Mouse (Mus musculus) intestine, postnatal 0 days (tissue): Measurements from ENCODE around the gene Zkscan1. TPM values are rescaled to one million over a fixed set of nuclear protein-coding genes. Genes with fewer than 3 reads are reported as not detected.

Source experiments
- ATAC-seq: fragments of 200-750 bp; cut with Nextera tagmentation; 2 replicates; pipeline ENCODE4 v1.8.0; 2017; ENCODE audit warnings: mild to moderate bottlenecking, moderate TSS enrichment, moderate library complexity
- H3K27ac ChIP-seq: fragments of 300-500 bp; sonication (generic); 2 replicates; pipeline ENCODE4 v1.5.1; 2014; ENCODE audit warnings: mild to moderate bottlenecking, low read depth, low read length, moderate library complexity
- H3K27me3 ChIP-seq: fragments of 300-500 bp; sonication (generic); replicated peaks from 2 replicates; pipeline ENCODE4 v1.6.1; 2014; ENCODE audit warnings: low read length, mixed read lengths; ENCODE audit not compliant: control insufficient read depth, insufficient read depth
- H3K36me3 ChIP-seq: fragments of 300-500 bp; sonication (generic); 2 replicates; pipeline ENCODE4 v1.6.1; 2014; ENCODE audit warnings: mild to moderate bottlenecking, moderate library complexity; ENCODE audit not compliant: control insufficient read depth, insufficient read depth
- H3K4me1 ChIP-seq: fragments of 300-500 bp; sonication (generic); replicated peaks from 2 replicates; pipeline ENCODE4 v1.6.1; 2014; ENCODE audit warnings: antibody characterized with exemption, low read length, mixed read lengths; ENCODE audit not compliant: control insufficient read depth, insufficient read depth
- H3K4me2 ChIP-seq: fragments of 300-500 bp; sonication (generic); replicated peaks from 2 replicates; pipeline ENCODE4 v1.6.1; 2014; ENCODE audit warnings: low read depth, mild to moderate bottlenecking, moderate library complexity
- H3K4me3 ChIP-seq: fragments of 300-500 bp; sonication (generic); 2 replicates; pipeline ENCODE4 v1.5.1; 2014; ENCODE audit warnings: low read depth, low read length
- H3K9ac ChIP-seq: fragments of 300-500 bp; sonication (generic); 2 replicates; pipeline ENCODE4 v1.6.1; 2014; ENCODE audit warnings: mild to moderate bottlenecking, low read depth, low read length
- H3K9me3 ChIP-seq: fragments of 300-500 bp; sonication (generic); 2 replicates; pipeline ENCODE4 v1.6.1; 2016; ENCODE audit warnings: mixed run types; ENCODE audit not compliant: control insufficient read depth
- CTCF ChIP-seq: sonication (generic); IDR thresholded peaks from 2 replicates; pipeline ENCODE4 v1.5.1; 2016; ENCODE audit warnings: low read depth, mild to moderate bottlenecking, control low read depth, antibody characterized with exemption, moderate library complexity
- WGBS: fragments of 180-500 bp; shearing (Covaris S2); extraction: QIAGEN DNeasy Blood & Tissue Kit; methylation state at CpG from one replicate; pipeline ENCODE4 v1.1.7; 2014; 5-methylcytosine and 5-hydroxymethylcytosine counted together
- polyA plus RNA-seq: library from polyadenylated mRNA; unstranded; fragments of >200 nt; fragmentation: Nextera tagmentation; extraction: Ambion mirVana; gene quantifications from 2 replicates; pipeline ENCODE4 v1.2.1, GENCODE M21; 2015

The Zkscan1 gene
- polyA plus RNA-seq, 1 experiment from 2014 or later: 6.5 TPM

- Histone ChIP-seq H3K4me2 (no peak overlapping the region), H3K9me3 (no peaks in the 10 kb centered on the region), H3K27me3 (no peaks in the 10 kb centered on the region), H3K4me3 (no peak overlapping the region), H3K4me1 (no peaks in the 10 kb centered on the region), H3K36me3 (peaks cover 18% of the 10 kb centered on the region), H3K9ac (no peak overlapping the region), H3K27ac (no peak overlapping the region)
- WGBS: 57% methylated on average over 8 of the region's 8 CpGs
- peak; percentile 55; the same call in 1 of the 2 replicates for ATAC-seq
- peak; percentile 80 for TF ChIP-seq CTCF
Observed at GRCm38 (mm10) chr5:138137935-138138549, 53.2 kb downstream of the Zkscan1 start.

DNA sequence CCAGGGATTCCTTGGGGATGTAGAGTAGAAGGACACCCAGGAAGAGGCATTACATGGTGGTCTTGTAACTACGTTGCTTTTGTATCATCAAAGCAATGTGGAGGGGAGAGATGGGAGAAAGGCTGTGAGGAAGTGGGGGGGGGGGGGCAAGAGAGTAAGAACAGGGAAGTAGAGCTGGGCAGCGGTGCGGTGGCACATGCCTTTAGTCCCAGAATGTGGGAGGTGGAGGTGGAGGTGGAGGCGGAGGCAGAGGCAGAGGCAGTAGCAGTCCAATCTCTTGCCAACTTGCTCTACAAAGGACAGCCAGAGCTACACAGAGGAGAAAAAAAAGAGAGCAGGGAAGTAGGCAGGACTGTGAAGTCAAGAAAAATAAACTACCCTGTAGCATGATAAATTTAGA lies 53.7 kb downstream of the Zkscan1 start:
- Histone ChIP-seq H3K4me3 (no peak overlapping the region), H3K27me3 (no peaks in the 10 kb centered on the region), H3K9ac (no peak overlapping the region), H3K4me2 (no peak overlapping the region), H3K9me3 (no peaks in the 10 kb centered on the region), H3K4me1 (no peaks in the 10 kb centered on the region), H3K36me3 (peaks cover 18% of the 10 kb centered on the region), H3K27ac (no peak overlapping the region)
- WGBS: 70% methylated on average over 4 of the region's 4 CpGs
- TF ChIP-seq CTCF: no peak
- ATAC-seq: no peak

- H3K4me2 ChIP-seq: peak overlapping the region; percentile 73
- 51% methylated on average over 3 of the region's 3 CpGs for WGBS
- TF ChIP-seq CTCF: no peak
- peaks cover 22% of the 10 kb centered on the region for H3K36me3 ChIP-seq
- no peaks in the 10 kb centered on the region for H3K27me3 ChIP-seq
- no peak overlapping the region for H3K27ac ChIP-seq
- no peak for ATAC-seq
- H3K9me3 ChIP-seq: no peaks in the 10 kb centered on the region
- peak overlapping the region; percentile 77 for H3K4me3 ChIP-seq
- 0 out of 2 replicates have a peak overlapping the region, but pooled peaks have one; percentile 88 for H3K9ac ChIP-seq
- H3K4me1 ChIP-seq: no peaks in the 10 kb centered on the region
Observed at GRCm38 (mm10) chr5:138154390-138154789, 69.5 kb downstream of the Zkscan1 start.

DNA sequence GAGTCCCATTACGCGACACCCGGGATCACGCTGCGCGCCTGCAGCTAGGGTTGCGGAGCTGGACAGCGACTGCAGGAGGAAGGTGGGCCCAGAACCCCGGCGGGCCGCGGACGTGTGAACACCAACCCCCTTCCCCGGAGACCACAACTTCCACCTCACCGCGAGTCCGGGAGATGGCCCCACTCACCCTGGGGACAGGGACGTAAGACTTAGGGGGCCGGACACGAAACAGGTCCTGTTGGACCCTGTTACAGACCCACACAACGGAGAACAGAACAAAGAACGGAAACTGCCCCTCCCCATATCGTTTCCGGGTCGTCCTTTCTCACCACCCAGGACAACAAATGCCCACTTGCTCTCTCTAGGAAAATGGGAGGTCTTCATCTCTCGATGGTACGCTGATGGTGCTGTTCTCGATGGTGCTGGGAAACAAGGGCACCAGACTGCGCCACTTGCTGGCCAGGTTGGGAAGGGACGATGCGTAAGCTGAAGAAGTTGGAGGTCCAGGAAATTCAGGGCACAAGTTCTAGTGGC lies 70.6 kb downstream of the Zkscan1 start, which contains the start of gene Zfp113:
Gene Zfp113, minus strand, starts transcription at position 302 of the 534 bp plus-strand sequence.
- TF ChIP-seq CTCF: peak; percentile 97
- peak; percentile 94 for ATAC-seq
- peak within 1 kb of the TSS; percentile 88 for H3K9ac ChIP-seq

More for the DNA sequence above, 70.6 kb downstream of the Zkscan1 start, which contains the start of gene Zfp113:
- Histone ChIP-seq H3K4me3 (peak within 1 kb of the TSS; percentile 77), H3K4me2 (peak within 1 kb of the TSS; percentile 73), H3K4me1 (no peaks in the 10 kb centered on the region), H3K9me3 (no peaks in the 10 kb centered on the region), H3K27me3 (no peaks in the 10 kb centered on the region), H3K27ac (peak within 1 kb of the TSS; percentile 84), H3K36me3 (peaks cover 18% of the 10 kb centered on the region)
- WGBS: under 1% methylated on average over 31 of the region's 31 CpGs

Other genes with a start within 250 kb of the Zkscan1 start
- gene Pilra, start 248.8 kb upstream of the Zkscan1 start, polyA plus RNA-seq: 2.4 and 3.0 TPM in 2 replicates
- gene Pilrb1, start 227.0 kb upstream of the Zkscan1 start, polyA plus RNA-seq: 3.5 and 4.3 TPM in 2 replicates
- 1.8 and 3.4 TPM in 2 replicates for gene Pilrb2, start 213.3 kb upstream of the Zkscan1 start, polyA plus RNA-seq
- gene Cyp3a13, start 163.5 kb upstream of the Zkscan1 start, polyA plus RNA-seq: 119 and 134 TPM in 2 replicates
- gene Gjc3, start 122.0 kb upstream of the Zkscan1 start, polyA plus RNA-seq: 0.69 and 1.0 TPM in 2 replicates
- gene Azgp1, start 103.6 kb upstream of the Zkscan1 start, polyA plus RNA-seq: not detected in 2 replicates
- gene Smok3a, start 63.8 kb upstream of the Zkscan1 start, polyA plus RNA-seq: not detected in 2 replicates
- gene Smok3b, start 63.7 kb upstream of the Zkscan1 start, polyA plus RNA-seq: not detected in 2 replicates
- not detected in 2 replicates for gene Smok3c, start 31.9 kb upstream of the Zkscan1 start, polyA plus RNA-seq
- 17.9 and 19.2 TPM in 2 replicates for gene Zscan21, start 31.8 kb downstream of the Zkscan1 start, polyA plus RNA-seq
- 4.5 and 6.1 TPM in 2 replicates for gene Zfp113, start 70.7 kb downstream of the Zkscan1 start, polyA plus RNA-seq
- 154 and 161 TPM in 2 replicates for gene Cops6, start 76.0 kb downstream of the Zkscan1 start, polyA plus RNA-seq
- 4.8 and 5.5 TPM in 2 replicates for gene Ap4m1, start 86.9 kb downstream of the Zkscan1 start, polyA plus RNA-seq
- 35.9 and 39.1 TPM in 2 replicates for gene Mcm7, start 87.3 kb downstream of the Zkscan1 start, polyA plus RNA-seq
- 21.8 and 23.5 TPM in 2 replicates for gene Taf6, start 102.4 kb downstream of the Zkscan1 start, polyA plus RNA-seq
- gene Cnpy4, start 102.4 kb downstream of the Zkscan1 start, polyA plus RNA-seq: 12.1 and 13.0 TPM in 2 replicates
- gene Mblac1, start 109.2 kb downstream of the Zkscan1 start, polyA plus RNA-seq: 5.2 and 6.0 TPM in 2 replicates
- gene Nxpe5, start 140.8 kb downstream of the Zkscan1 start, polyA plus RNA-seq: 0.07 and 0.12 TPM in 2 replicates
- 124 and 135 TPM in 2 replicates for gene Lamtor4, start 170.4 kb downstream of the Zkscan1 start, polyA plus RNA-seq
- gene BC037034, start 178.9 kb downstream of the Zkscan1 start, polyA plus RNA-seq: 4.4 and 4.8 TPM in 2 replicates
- 0.63 and 0.65 TPM in 2 replicates for gene Gal3st4, start 187.8 kb downstream of the Zkscan1 start, polyA plus RNA-seq
- 0.07 TPM in 2 replicates for gene Gm43720, start 194.9 kb downstream of the Zkscan1 start, polyA plus RNA-seq
- 1.4 TPM in 2 replicates for gene Gpc2, start 194.9 kb downstream of the Zkscan1 start, polyA plus RNA-seq
- gene Stag3, start 195.2 kb downstream of the Zkscan1 start, polyA plus RNA-seq: 6.3 and 7.5 TPM in 2 replicates